Mouse (Mus musculus): Measurements from ENCODE around the gene Rpgrip1l.

Gene Rpgrip1l

DNA sequence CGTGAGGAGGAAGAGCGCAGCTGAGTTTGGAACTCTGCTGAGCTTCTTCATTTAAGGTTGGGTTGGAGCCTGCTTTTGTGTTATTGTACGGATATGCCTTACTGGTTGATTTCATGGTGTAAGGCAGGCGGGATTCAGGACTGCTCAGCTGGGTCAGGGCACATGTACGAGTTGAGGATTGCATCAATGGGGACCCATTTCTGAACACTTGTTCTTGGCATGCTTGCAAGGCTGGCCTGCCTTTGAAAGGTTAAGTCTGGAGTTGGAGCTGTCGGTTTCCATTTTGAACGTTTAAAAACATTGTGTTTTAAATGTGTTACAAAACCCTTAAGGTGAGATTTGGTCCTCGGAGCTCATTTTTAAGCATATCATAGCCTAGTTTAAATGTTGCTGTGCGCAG lies 16.0 kb upstream of the Rpgrip1l start:
- DNase-seq: no peak

DNA sequence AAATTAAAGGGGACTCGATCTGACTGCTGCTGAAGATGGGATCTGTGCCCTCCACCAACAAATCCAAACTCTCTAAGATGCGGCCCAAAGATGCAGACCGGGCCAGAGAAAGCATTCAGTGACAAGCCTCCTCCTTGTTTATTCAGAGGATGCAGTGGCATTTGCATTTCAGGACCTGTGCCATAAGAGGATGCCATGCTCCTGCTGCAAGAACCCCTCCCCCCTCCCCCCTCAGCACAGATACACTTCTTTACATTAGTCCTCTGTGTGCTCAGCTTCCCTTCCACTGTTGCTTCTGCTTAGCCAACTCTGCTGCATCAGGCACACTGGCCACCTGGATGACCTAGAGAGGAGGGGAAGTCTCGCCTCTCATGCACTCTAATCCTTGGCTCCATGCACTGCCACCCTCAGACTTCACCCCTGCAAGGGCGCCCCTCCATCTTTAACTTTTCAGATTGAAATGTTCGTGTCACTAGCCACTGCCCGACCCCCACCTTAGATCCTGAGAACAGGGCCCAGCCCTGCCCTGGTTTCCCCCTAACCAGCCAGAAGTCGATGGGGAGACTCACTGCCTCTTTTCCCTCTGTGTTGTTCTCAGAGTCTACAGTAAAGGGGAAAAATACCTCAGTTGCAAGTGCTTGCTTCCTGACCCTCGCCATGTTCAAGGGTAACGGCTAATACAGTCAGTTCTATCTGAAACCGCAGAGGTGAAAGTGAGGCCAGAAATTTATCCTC lies 14.6 kb upstream of the Rpgrip1l start:
- DNase-seq: no peak

DNA sequence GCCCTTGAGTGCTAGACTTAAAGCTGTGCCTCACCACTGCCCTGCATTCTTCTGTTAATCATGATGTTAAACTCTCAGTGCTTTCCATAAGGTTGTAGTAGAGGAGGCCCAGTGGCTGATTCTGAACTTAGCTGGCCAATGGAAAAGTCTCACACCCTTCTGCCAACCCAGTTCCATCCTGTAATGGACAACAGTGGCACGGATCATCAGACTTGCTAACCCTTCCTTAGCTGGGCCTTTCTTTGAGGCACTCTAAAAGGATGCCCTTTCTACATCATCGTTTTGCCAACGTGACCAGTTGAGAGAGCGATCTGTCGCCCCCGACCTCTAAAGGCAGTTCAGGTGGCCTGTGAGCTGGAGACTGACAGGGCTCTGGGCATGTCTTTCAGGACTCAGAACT lies 13.9 kb upstream of the Rpgrip1l start:
- no peak for DNase-seq

DNA sequence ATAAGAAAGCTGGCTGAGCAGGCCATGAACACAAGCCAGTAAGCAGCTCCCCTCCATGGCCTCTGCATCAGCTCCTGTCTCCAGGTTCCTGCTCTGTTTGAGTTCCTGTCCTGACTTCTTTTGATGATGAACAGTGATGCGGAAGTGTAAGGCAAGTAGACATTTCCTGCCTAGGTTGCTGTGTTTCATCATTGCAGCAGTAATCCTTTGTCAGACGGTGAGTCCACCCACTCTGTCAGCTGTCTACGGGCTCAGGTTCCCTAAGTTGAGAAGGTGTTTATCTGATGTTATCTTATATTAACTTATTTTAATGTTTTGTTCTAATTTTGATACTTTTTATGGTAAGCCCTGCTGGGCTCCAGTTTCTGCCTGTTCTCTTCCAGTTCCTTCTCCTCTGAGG lies 13.0 kb upstream of the Rpgrip1l start:
- no peak for DNase-seq

DNA sequence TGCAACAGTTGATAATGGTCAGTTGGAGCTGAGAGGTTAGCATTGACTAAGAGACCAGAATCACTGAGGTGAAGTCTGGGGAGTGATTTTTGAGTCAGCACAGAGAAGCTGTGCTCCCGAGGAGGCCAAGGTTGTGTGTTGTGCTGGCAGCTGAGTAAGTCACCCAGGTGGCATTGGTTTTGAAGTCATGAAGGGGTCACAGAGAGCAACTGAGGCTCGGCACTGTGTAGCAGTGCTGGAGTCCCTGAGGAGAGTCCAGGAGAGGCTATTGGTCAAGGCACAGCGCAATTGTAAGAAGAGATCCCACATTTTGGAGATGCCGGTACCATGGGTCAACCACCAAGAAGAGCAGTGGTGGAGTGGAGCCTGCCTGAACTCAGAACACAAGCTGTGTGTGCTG lies 11.9 kb upstream of the Rpgrip1l start:
- DNase-seq: no peak

DNA sequence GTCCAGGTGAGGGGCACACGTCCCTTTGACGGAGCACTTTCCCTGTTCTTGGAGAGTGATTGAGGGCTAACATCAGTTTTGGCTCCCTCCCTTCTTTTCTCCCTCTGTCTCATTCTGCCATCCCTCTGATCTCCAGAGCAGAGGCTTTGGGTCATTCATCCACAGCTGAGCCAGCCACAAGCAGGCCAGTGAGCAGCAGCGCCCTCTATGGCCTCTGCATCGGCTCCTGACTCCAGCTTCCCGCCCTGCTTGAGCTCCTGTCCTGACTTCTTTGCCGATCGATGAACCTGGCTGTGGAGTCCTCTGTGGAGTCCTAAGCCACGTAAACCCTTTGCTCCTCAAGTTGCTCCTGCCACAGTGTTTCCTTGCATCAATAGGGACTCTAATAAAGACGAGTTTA lies 11.2 kb upstream of the Rpgrip1l start:
- DNase-seq: no peak

DNA sequence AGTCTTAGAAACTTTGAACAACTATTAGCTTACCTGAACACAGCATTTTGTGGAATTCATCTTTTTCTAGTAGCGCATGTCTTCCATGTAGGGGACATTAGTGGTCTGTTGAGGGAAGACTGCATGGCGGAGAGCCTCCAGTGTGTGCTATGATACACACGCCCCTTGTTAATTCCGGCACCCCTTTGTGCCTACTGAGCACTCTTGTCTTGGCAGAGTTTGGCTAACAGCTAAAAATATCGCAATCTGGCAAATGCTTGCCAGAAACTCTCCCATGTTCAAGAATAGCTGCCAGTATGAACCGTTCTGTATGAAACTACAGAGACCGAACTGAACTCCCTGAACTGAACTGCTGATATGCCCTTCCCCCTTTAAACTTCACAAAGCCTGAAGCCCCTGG lies 10.4 kb upstream of the Rpgrip1l start:
- peak; percentile 63 for DNase-seq

DNA sequence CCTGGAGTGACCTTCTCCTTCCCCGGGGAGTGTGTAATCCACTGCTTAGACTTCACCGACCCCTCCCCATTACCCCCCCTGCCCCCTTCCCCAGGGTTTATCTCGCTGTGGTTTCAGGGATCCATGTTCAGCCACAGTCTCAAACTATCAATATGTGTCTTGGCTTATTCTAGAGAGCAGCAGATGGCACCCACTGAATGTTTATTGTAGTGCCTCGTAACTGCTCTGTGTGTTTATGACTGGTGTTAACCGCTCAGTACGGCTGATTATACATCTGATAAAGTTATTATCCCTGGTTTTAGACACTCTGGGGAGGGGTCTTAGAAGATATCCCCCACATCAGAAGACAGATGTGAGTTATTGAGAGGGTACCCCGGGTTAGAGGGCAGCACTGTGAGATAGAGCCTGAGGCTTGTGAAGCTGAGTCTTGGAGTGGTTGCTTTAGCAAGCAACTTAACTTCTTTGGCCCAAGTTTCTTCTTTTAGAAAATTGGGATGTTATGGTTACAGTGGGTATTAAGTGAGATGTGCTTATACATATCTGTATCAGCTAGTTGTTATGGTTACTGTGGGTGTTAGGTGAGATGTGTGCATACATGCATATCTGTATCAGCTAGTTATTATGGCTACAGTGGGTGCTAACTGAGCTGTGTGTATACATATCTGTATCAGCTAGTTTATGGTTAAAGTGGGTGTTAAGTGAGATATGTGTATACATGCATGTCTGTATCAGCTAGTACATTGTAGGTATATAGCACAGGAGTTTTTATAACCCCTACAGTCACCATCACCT lies 6.1 kb upstream of the Rpgrip1l start:
- no peak for DNase-seq

DNA sequence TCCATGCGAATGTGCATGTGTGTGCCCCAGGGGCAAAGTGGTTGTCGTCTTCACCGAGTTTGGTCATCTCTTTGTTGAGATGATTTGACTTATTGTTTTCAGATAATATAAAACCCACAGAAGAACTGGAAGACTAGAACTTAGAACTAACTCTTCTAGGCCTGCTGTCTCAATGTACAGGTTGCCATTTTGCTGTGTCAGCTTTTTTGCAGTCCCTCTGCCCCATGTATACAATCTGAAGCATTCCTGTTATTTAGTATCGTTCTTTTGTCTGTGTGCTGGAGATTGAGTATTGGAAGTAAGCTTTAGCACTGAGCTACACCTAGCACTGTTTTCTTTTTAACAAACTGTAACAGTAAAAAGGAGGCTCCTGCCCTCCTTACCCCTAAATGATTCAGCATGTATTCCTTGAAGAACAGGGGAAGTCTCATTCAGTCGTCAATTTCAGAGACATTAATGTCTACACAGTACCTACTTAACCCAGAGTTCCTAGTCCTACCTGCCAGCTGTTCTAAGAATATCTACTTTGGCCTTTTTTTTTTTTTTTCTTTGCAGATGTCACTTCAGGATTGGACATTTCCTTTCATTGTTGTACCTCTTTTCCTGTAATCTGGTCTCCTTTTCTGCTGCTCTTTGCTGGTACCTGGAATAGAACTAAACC lies 4.6 kb upstream of the Rpgrip1l start:
- no peak for DNase-seq

DNA sequence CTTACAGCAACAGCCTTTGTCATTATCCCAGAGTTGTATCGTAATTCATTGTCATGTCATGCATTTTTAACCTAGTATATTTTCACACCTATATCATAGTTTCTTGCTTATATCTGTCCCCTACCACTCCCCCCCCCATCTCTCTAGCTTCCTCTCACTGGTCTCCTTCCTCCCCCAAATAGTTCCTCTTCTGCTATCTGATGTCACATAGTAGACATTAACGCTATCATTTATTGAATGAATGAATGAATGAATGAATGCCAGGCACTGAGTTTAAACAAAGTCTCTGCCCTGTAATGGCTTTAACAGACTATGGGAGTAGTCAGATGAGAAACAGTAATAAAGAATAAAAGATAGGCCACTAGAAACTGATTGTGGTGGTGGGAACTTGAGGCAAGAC lies 720 bp downstream of the Rpgrip1l start:
- no peak for DNase-seq

DNA sequence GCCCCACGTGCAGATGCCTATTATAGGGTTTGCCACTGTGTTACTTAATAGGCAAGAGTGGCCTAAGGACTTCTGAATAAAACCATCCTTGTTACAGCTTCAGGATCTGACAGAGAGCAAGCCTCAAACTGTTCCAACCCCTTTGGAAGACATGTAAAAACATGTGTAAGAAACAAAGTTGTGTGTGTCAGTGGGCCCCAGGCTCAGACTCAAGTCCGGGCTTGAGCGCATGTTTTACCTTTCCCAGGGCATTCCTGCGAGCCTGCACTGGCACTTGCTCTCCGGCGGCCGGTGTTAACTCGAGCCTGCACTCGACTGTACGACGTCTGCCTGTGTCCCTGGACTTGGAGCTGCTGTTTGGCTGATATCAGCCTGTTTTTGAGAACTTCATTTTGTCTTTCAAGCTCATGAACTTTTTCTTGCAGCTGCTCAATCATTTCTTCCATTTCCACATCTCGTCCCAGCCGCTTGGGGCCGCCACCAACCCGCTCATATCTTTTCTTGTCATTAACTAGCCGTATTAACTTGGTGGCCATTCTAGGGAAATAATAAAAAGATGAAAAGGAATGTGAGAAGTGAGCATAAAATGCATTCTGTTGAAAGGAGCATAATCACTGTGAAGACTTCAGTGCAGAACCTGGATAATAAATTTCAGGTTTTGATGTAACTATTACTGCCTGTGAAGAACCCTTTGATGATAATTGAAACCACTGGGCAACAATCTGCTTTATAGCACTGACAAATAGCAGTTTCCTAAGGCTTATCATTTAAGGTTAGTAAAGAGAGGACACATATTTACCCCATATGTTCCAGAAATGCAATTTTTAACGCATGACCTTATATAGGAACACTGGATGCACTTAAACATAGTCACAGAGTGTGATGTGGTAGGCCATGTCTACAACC lies 8.3 kb downstream of the Rpgrip1l start:
- no peak for DNase-seq

DNA sequence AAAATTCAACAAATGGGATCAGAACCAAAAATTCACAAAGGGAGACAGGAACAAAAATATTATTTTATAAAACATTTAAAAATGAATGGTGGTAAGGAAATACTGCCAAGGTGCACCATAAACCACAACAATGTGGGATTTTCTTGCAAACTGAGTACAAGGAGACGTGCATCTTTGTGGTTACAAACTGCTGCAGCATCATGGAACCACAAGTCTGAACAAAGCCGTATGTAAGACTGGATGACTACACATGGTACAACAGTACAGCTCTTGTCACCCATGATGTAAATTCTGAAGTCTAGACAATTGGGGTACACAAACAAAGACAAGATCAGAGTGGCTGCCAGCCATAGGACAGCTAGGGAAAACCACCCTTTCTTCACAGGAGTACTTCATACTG lies 14.4 kb downstream of the Rpgrip1l start:
- no peak for DNase-seq

DNA sequence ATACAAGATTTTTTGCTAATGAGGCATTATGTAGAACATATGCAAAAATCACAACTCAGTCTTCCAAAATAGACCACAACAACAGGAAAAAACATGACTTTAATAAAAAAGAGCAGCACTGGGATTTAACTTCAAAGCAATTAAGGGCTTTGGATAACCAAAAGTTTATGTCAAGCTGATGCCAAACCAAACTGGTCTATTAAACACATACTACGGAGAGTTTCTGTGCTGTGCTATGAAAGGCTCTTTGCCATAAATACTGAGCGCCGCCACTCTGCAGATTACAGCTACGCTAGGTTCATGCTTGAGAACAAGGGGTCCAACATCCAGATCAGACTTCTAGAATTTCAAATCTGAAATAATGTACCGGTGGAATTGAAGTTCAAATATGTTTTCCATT lies 17.3 kb downstream of the Rpgrip1l start:
- DNase-seq: no peak

DNA sequence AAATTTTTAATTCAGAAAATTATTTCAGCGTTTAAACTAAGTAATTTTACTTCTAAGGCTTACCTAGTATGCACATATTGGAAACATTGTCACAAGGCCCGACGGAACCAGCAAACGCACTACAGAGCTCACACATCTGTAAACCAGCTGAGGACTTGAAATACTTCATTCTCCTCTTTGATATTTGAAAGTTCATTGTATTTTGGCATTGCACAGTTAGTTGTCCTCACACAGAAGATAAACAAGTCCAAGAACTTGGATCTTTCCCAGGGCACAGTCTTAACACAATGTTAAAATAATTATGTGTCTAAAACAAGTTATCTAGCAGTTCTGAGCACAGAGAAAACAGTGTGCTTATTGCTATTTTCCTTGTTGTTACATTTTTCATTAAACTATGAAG lies 22.5 kb downstream of the Rpgrip1l start:
- DNase-seq: no peak

DNA sequence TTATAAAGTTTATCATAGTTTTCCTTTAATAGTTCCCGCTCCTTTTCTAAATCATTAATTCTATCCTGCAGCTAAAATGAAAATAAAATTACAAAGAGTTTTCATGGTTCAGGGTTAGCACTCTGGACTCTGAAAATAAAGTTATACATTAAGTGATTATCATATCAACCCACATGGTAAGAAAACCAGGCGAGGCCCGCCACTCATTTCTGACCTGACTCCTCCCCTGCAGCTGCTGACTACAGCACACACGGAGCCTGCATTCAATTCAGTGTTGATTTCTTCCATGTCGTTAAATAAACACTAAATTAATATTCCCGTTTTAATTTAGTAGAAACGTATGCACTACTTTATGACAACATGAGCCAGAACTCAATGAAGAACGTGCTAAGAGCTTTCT lies 26.8 kb downstream of the Rpgrip1l start:
- DNase-seq: no peak

DNA sequence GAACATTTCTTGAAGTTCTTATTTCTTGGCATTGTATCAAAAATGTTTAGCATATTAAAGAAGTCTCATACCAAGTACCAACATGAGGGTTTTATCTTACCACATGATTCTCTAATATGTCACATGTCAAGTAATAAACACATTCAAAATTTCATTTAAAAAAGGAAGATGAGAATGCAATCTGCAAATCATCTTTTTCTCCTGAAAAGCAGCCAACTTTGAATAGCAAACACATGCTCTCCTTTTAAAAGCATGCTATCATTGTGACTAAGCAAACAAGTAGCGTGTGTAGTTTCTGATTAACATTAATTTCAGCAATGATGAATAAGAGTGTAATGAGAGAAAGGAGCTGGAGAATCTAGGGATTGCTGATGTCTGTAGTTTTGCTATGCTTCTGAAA lies 29.2 kb downstream of the Rpgrip1l start:
- no peak for DNase-seq

DNA sequence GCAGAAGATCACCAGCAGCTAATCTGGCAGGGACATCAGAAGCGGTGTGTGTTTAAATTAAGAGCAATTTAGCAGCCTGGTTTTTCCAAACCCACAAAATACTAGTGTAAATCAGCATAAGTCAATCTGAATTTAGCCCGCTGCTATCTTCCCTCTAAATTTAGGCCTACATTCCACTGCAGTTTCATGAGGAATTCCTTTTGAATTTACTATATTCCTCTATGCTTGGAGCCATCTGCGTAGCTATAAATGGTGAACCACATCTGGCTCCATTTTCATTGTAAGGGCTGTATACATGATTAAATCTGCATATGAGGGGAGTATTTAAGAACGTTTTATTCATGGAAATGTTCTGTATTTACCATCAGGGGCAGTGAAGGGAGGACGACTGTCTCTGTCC lies 30.4 kb downstream of the Rpgrip1l start:
- no peak for DNase-seq

DNA sequence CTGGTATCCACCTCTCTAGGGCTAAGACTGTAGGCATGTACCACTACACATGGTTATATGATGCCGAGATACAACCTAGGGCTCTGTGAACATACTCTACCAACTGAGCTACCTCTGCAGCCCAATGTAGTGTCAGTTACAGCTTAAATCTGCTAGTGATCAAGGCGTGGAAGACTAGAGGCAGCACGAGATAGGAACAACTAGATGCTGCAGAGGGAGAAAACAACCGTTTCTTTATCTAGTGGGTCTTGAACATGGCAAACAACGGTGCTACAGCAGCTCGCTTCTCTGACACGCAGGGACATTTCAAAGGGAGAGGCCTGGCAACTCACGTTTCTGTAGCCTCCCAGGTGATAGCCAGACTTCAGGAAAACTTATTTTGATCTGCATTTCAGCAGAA lies 31.5 kb downstream of the Rpgrip1l start:
- no peak for DNase-seq

DNA sequence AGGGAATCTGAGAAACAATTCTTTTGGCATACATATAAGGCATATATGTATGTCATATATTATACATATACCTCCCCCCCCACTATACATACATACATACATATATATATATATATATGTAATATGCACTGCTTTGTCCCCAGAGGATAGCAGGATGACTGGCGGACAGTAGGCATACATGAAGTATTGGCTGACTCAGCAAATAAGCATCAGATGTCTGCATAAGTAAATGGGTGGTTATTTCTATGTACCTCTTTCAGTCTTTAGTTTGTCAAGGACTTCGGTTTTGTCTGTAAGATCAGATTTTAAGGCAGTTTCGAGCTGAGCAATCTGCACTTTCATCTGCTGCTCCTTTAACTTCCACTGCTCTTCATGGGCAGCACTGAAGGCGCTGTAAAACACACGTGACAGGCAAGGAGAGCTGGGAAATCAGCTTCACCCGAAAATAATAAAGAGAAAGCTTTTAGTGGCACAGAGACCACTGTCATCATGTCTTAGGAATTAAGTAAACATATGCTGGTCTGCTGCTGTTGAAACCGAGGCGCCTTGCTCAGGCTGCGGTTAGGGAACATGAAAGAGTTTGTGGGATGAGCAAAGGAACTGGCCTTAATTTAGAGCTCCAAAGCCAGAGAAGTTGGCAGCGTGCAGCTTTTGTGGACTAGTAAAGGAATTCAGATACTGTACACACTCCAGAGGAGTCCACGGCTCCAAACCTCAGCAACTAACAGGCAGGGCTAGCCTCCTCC lies 32.4 kb downstream of the Rpgrip1l start:
- DNase-seq: no peak

DNA sequence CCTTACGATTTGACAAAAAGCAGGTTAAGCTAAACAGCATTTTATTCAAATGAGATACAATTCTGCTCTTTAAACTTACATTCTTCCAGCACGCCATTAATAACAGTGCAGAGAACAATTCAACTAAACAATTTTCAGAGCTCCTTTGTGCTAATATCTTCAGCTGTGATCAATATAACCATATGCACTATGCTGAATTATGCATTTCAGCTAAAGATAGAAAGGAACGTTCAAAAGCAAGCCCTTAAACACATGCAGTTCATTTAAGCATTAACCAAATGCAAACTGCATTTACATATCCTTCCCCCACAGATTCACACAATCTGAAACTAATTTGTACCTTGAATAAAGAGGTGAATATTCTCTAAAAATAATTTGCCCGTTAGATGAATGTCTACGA lies 35.0 kb downstream of the Rpgrip1l start:
- no peak for DNase-seq

DNA sequence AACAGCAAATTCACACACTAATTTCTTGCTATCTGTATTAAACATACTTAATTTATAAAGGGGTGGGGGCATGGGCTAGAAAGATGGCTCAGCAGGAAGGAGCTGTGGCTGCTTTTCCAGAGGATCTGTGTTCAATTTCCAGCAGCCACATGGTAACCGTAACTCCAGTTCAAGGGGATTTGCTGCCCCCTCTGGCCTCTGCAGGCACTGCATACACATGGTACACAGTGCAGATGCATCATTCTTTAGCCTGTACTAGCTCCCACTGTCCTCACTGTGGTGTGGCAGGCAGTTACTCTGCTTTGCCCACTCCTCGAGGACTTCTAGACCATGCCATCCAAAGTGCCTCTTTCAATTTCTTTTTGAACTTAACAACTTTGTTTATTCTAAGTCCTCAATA lies 36.7 kb downstream of the Rpgrip1l start:
- no peak for DNase-seq

DNA sequence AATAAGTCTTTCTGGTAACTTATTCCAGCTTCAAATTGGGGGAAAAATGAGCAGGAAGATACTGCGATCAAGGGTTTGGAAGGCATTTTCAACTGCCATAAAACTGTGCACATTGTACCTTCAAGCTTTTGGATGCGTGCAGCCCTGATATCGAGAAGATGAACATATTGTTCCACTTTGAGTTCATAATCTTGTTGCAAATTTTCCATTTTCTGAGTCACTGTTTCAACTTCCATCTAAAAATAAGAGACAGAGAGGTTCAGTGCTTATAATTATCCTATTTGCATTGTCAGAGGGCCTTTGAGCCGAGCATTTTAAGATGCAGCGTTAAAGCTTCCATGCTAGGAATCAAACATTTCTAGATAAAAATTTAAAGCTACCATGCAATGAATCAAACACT lies 39.6 kb downstream of the Rpgrip1l start:
- no peak for DNase-seq
